Mouse (Mus musculus): ENCODE data around the gene Spata17.
A peak's percentile ranks its signal among the peaks of the same experiment; 100 is the strongest.

The Spata17 gene

DNA sequence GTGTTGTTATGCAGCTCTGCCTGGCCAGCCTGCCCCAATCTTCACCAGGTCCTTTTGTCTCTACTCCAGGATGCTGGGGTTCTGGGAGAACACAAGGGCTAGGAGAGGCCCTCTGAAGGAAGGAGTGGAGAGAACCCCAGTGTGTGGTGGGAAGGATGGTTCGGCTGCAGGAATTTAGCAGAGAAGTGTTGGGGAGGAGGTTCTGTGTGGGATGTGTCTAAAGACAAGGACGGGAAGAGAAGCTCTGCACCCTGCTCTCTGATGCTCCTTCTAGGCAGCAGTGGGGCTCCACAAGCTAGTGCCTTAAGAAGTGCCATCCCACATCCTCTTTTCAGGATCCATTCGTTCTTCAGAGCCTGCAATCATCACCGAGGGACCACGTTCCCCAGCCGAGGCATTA, 129.2 kb downstream of the Spata17 start:
- DNase-seq (ENCODE audit: low spot score in 2 of 2) = no peak

- no peak for DNase-seq (ENCODE audit: low spot score in 2 of 2)
Observed at GRCm38 (mm10) chr1:187077352-187077751, 137.9 kb downstream of the Spata17 start.

DNA sequence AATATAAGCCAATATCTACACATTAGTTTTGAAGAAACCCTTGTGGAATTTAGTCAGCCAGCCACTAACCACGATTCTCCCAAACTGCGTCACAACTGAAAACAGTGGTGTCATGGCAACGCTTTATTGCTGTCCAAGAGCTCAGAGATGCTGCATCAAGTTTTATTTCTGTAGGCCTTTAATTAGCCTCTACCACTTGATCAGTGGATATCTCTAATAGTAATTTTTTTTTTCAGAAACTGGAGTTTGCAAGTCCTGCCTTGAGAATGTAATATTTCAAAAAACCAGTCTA, 138.3 kb downstream of the Spata17 start:
- peak in 1 of 2 experiments; percentile 11 for DNase-seq (ENCODE audit: low spot score in 2 of 2)

DNA sequence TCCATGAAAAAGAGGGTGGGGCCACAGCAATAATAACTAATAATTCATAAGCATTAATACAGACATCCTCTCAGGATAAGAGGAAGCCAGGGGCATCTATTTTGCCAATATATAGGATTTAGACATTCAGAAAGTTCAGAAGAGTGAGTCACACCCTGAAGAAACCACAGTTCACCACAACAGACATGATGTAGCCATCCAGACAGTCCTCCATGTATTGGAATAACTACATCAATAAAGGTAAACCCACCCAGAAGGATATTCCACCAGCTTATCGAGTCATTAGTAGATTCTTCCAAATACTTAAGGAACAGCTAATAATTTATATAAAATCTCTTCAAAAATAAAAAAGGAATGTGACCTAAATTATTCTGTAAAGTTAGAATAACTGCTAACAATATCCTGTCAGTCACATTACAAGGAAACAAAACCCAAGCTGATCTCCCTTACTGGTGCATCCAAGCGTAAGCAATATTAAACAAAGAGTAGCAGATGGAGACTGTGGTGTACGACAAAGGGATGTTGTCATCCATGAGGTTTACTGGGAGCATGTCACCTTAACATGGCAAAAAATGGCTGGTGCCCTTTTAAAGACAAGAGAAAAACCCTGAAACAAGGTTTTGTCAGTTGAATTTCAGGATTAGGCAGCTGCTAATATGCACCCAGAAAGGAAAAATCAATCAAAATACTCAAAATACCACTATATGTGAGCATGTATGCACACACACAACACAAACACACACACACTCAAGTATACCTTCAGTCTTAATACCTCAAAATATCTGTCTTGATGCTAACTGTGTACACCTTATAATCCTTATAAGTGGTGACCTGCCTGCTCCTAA, 138.8 kb downstream of the Spata17 start:
- no peak for DNase-seq (ENCODE audit: low spot score in 2 of 2)

DNA sequence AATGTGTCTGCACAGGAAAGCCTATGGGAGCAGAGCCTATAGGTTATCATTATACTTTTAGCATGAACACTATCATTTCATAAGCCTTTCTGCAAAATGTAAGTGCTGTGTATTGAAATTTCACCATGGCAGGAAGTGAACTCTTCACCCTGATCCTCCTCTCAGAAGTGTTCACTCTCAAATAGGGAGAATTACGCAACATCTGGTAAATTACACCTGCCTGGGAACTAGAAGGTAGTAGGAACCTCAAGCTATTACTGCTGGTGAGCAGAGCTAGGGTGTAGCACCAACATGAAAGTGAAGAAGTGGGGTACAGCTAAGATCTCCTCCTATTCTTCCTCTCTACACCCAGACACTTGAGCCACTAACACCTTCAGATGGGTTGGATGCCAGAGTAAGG, 155.4 kb downstream of the Spata17 start:
- DNase-seq (ENCODE audit: low spot score in 2 of 2) = no peak

DNA sequence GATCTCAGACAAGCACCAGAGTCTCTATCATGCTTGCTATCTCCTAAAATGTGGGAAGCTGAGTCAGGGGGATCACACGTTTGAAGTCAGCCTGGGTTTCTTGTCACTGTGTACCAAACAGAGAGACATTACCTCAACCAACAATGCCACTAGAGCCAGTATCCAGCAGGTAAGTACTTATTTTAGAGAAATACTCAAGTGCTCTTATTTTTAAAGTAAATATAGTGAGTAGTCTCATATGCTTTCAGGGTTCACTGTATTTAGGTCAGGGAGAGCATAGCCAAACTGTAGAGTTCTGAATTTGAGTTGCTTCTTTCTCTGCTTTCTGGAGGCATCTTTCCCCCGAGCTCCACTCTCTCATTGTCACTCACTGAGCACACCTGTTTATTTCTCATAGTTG, 160.9 kb downstream of the Spata17 start:
- DNase-seq (ENCODE audit: low spot score in 2 of 2) = no peak

- DNase-seq (ENCODE audit: low spot score in 2 of 2) = no peak
Observed at GRCm38 (mm10) chr1:187053862-187054261, 161.4 kb downstream of the Spata17 start.

DNA sequence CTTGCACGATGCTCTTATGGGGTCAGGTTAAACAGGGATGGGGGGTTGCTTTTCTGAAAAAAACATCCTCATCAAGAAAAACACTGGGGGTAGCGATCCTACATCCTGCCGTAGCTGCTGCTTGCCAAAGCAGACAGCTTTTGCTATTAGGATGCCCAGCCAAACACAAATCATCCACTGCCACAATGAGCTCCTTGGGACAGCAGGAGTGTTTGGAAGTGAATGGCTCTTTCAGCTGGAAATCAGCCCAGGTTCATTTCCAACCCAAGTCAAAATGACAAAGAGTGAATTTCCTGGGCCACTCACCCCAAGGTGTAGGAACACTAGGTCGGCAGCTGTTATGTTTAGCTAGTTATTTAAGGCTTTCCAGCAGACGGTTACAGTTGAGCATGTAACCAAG, 162.7 kb downstream of the Spata17 start:
- DNase-seq (ENCODE audit: low spot score in 2 of 2) = no peak

- DNase-seq (ENCODE audit: low spot score in 2 of 2) = no peak
Observed at GRCm38 (mm10) chr1:187051296-187051695, 164.0 kb downstream of the Spata17 start.

DNA sequence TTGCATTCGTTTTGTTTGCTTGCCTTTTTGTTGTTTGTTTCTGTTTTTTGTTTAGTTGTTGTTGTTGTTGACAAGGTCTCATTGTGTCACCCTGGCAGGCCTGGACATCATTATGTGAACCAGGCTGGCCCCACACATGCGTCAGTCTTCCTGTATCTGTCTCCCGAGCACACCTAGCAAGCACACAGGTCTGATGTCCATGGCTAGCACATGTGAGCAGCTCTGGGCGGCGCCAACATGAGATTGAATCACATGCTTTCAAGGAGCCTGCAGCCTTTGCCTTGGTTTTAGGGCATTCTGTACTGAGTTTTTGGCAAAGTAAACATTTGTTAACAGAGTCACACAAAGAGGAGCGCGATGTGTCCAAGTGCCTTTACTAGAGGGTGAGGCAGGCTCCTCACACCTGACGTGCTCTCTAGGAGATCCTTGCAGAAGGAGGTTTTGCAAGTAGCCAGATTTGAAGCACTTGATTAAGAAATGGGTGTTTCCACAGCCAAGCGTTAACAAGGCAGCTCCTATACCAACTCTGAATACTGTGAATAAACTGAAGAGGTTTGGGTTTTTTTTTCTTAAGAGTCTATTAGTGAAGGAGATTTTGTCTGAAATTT, 166.5 kb downstream of the Spata17 start:
- no peak for DNase-seq (ENCODE audit: low spot score in 2 of 2)

DNA sequence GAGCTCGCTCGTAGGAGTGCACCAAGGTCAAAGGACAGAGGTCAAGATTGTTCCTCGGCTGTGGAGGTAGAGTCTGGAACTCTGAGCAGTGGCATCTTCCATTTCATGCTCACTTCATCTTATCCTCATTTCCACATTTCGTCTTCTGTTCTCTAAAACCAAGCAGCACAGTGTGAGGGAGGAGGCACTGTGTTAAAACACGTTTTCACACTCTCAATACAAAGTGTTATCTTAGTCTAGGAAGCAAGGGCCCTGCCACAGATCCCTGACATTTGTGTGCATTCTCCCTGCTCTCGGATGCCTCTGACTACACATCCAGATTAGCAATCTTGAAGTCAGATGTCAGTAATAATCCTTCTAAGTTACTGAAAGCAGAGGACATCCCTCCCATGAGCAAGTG, 170.5 kb downstream of the Spata17 start:
- DNase-seq (ENCODE audit: low spot score in 2 of 2) = no peak

DNA sequence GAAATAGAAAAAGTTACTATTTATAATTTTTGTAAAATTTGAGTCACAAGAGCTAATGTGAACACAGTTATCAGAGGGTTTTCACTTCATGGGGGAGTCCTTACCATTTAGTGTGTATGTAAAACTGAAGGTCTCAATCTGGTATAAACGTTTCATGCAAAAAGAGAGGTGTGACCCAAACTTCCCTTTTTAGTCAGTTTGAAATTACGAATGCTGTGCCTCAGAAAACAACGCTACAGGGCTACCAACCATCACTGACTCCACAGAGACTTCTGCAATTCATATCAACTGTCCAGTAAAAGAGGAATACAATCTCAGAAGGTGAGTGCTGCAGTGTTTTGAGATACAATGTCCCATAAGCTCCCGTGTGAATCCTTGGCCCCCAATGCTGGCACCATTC, 175.5 kb downstream of the Spata17 start:
- DNase-seq (ENCODE audit: low spot score in 2 of 2) = no peak

DNA sequence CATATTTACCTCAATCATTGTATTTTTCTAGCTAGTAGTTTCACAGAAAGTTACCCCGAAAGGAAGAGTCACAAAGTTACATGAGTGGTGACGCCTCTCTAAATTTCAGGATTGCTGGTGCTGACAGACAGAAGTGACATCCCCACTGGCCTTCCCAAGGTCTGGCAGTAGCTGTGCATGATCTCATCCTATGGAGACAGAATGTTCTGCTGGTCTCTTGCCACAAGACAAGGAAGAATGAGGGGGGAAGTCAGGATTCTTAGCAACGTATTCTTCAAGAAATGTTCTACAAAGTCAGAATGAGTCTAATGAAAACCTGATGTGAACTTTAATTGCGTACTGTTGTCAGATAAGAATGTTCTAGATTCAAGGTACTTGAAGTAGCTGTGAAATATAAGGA, 179.5 kb downstream of the Spata17 start:
- DNase-seq (ENCODE audit: low spot score in 2 of 2) = no peak

DNA sequence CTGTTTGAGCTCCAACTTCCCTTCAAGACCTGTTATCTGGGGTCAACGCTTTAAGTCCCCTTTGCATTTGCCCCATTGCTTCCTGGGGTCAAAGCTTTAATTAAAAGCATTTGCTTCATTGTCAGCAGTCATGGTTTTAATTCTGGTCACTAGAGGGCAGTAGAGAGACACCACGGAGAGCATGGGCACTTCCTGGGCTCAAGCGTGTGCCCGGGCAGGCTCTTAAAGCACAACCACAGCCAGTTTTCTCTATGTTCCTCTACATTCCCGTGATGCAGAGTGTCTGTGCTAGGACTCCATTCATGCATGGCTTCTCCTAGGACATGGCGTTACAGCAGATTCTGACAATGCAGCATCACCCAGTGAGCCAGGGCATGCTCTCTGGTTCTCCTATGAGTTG, 183.5 kb downstream of the Spata17 start:
- DNase-seq (ENCODE audit: low spot score in 2 of 2) = peak; percentile 33 to 60

DNA sequence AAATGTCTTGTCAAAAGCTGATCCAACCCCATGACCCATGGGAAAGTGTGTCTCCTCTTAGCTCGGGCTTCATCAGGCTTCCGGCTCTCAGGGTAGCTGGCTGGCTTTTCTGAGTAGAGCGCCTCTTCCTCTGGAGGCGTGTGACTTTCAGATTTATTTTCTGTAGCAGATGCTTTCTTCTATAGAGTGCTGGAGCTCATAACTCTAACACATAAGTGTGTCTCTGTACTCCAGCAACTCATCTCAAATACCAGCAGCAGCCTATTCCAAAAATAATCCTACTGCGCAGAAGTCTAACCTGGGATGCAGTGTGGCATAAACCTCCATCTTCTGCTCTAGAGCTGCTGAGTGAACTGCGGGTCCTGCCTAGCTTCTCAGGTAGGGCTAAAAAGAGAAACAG, 186.4 kb downstream of the Spata17 start:
- peak; percentile 22 to 28 for DNase-seq (ENCODE audit: low spot score in 2 of 2)

DNA sequence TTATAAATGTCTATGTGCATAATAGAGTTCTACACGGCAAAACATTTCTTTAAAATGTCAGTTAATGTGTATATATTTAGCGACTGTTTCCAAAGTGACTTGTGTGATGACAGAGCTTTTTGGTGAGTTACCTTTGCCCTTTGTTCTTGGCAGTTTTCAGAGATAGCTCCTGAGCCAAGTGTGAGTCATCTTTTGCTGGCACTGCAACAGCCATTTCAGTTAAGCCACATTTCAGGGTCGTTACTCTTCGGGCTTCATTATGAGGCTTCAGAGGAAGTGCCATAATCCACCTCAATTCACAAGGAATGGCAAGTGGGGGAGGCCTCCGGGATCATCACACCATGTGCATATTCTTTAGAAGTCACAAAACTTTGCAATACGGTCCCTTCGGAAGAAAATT, 195.3 kb downstream of the Spata17 start:
- DNase-seq (ENCODE audit: low spot score in 2 of 2) = no peak

GRCm38 (mm10) chr1:187016116-187016515, 199.1 kb downstream of the Spata17 start:
- no peak for DNase-seq (ENCODE audit: low spot score in 2 of 2)

GRCm38 (mm10) chr1:187015673-187016072, 199.6 kb downstream of the Spata17 start:
- no peak for DNase-seq (ENCODE audit: low spot score in 2 of 2)

GRCm38 (mm10) chr1:187014141-187014540, 201.1 kb downstream of the Spata17 start:
- no peak for DNase-seq (ENCODE audit: low spot score in 2 of 2)

DNA sequence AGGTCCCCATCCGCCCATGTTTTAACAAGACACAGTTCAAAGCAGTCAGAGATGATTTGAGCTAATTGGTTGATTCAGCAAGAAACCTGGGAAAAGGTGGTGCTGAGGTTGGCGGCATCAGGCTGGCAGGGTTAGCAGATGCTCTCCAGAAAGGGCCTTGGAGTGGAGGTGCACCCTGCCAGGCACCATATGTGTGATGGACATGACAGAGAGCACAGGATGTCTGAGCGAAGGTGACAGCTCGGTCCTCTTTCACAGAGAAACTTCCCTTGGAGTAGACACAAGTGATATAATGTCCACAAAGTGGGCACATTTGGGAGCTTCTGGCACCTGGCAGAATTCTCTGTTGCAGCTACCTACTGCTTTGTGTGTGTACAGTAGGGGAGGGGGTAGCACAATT, 203.7 kb downstream of the Spata17 start:
- no peak for DNase-seq (ENCODE audit: low spot score in 2 of 2)

GRCm38 (mm10) chr1:187010071-187010470, 205.2 kb downstream of the Spata17 start:
- no peak for DNase-seq (ENCODE audit: low spot score in 2 of 2)

GRCm38 (mm10) chr1:187008236-187008635, 207.0 kb downstream of the Spata17 start:
- DNase-seq (ENCODE audit: low spot score in 2 of 2) = no peak

GRCm38 (mm10) chr1:187006227-187006925, 208.9 kb downstream of the Spata17 start:
- DNase-seq (ENCODE audit: low spot score in 2 of 2) = no peak
